Mouse (Mus musculus): Measurements from ENCODE around the gene Nedd9.

DNA sequence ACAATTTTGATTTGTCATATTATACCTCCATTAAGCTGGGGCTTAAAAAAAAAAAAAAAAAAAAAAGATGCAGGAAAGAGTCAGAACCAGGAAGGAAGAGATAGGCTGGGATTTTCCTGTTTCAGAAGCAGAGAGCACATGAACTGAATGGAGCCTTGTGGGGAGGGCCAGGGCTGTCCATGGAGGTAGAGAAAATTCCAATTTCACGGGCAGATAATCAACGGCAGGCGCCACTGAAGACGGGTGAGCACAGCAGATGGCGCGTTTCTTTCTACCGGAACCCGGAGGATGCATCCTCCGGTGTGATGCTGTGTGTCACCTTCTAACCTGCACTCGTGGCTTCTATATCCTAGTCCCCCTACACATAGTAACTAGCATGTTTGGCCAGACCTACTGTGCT lies 190.8 kb downstream of the Nedd9 start:
- TF ChIP-seq GATA1 (IDR thresholded peaks at IDR 0.05; ENCODE audit: low read length) (no peak), TAL1 (IDR thresholded peaks at IDR 0.05; ENCODE audit: low read length) (no peak)
